Mouse (Mus musculus) liver, postnatal 0 days (tissue): ENCODE data around the gene Brdt. TPM values are rescaled to one million over a fixed set of nuclear protein-coding genes. Genes with fewer than 3 reads are reported as not detected.

Source experiments
- ATAC-seq: fragments of 200-750 bp; cut with Nextera tagmentation; 2 replicates; pipeline ENCODE4 v1.8.0; 2017; ENCODE audit warnings: mild to moderate bottlenecking, moderate library complexity
- DNase-seq: peaks from one replicate; pipeline ENCODE4 v3.0.0-alpha.2; 2016
- H3K27ac ChIP-seq: fragments of 300-500 bp; sonication (generic); 2 replicates; pipeline ENCODE4 v1.5.1; 2014; ENCODE audit warnings: antibody characterized with exemption, moderate library complexity, mild to moderate bottlenecking, low read depth
- H3K27me3 ChIP-seq: fragments of 300-500 bp; sonication (generic); 2 replicates; pipeline ENCODE4 v1.6.1; 2014; ENCODE audit warnings: low read length, control low read depth, mixed read lengths; ENCODE audit not compliant: insufficient read depth
- H3K36me3 ChIP-seq: fragments of 300-500 bp; sonication (generic); replicated peaks from 2 replicates; pipeline ENCODE4 v1.6.1; 2014; ENCODE audit warnings: mild to moderate bottlenecking, control low read depth, low read length, moderate library complexity, mixed read lengths; ENCODE audit not compliant: insufficient read depth
- H3K4me1 ChIP-seq: fragments of 300-500 bp; sonication (generic); 2 replicates; pipeline ENCODE4 v1.6.1; 2014; ENCODE audit warnings: antibody characterized with exemption, mild to moderate bottlenecking, control low read depth; ENCODE audit not compliant: insufficient read depth
- H3K4me2 ChIP-seq: fragments of 300-500 bp; sonication (generic); 2 replicates; pipeline ENCODE4 v1.6.1; 2014; ENCODE audit warnings: low read depth, mild to moderate bottlenecking, low read length, moderate library complexity, mixed read lengths
- H3K4me3 ChIP-seq: fragments of 300-500 bp; sonication (generic); 2 replicates; pipeline ENCODE4 v1.5.1; 2014; ENCODE audit warnings: low read depth, low read length
- H3K9ac ChIP-seq: fragments of 300-500 bp; sonication (generic); replicated peaks from 2 replicates; pipeline ENCODE4 v1.6.1; 2014; ENCODE audit warnings: mild to moderate bottlenecking, moderate library complexity
- H3K9me3 ChIP-seq: fragments of 300-500 bp; sonication (generic); 2 replicates; pipeline ENCODE4 v1.6.1; 2016; ENCODE audit warnings: mild to moderate bottlenecking, control low read depth, low read length, mixed read lengths
- CTCF ChIP-seq: sonication (generic); IDR thresholded peaks from 2 replicates; pipeline ENCODE4 v1.5.1; 2016; ENCODE audit warnings: antibody characterized with exemption, low read depth
- EP300 ChIP-seq: IDR thresholded peaks from 2 replicates; pipeline ENCODE4 v1.6.1; 2016; ENCODE audit warnings: antibody characterized with exemption, low read depth, mild to moderate bottlenecking
- WGBS: fragments of 180-500 bp; shearing (Covaris S2); extraction: QIAGEN DNeasy Blood & Tissue Kit; methylation state at CpG from one replicate; pipeline ENCODE4 v1.1.7; 2014; ENCODE audit not compliant: insufficient replicate concordance; 5-methylcytosine and 5-hydroxymethylcytosine counted together
- polyA plus RNA-seq: library from polyadenylated mRNA; unstranded; fragments of >200 nt; fragmentation: Nextera tagmentation; extraction: Ambion mirVana; gene quantifications from 2 replicates; pipeline ENCODE4 v1.2.1, GENCODE M21; 2015

Gene Brdt
- polyA plus RNA-seq, 1 experiment from 2014 or later, result 0.29 TPM

DNA sequence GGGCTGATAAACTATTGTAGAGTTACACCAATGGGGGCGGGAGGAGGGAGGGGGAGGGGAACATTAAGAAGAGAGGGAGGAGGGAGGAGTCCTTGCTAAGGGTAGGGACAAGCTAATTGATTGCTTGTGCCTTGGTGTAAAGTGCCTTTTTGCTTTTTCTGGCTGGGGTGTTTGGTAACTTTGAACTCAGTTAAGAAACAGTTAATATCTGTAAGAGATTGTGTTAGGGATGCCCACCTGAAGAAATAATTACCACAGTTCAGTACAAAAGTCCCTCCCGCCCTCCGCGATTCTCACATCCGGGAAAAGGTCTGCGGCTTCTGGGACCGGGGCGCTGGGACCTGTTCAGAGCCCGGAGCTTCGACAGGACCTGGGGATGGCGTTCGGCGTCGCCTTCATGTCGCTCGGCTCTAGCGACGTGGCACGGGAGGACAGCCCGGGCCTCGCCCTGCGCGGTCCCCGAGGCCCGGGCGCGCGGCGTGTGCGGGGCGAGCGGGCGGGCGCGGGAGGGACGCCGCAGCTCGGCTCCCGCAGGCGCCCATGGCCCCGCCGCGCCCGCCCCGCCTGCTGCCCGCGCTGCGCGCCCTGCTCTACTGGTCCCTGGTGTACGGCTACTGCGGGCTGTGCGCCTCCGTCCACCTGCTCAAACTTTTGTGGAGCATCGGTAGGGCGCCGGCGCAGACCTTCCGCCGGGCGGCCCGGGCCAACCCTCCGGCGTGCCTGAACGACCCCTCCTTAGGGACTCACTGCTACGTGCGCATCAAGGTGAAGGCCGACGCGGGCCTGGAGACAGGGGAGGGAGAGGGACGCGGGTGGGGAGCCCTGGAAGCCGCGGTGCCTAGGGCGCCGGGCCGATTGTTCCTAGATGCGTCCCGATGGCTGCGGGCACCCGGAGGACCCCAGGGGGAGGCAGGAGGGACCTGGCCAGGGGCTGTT, 72.3 kb downstream of the Brdt start:
- Histone ChIP-seq H3K4me3 (peak overlapping the region; percentile 46), H3K27ac (no peak overlapping the region), H3K27me3 (peaks cover 37% of the 10 kb centered on the region), H3K4me2 (peak overlapping the region; percentile 76), H3K9ac (peak overlapping the region; percentile 51; the same call in 1 of the 2 replicates), H3K4me1 (no peaks in the 10 kb centered on the region; the same call in 1 of the 2 replicates), H3K36me3 (no peaks in the 10 kb centered on the region), H3K9me3 (no peaks in the 10 kb centered on the region)
- TF ChIP-seq CTCF (no peak), EP300 (no peak)
- WGBS, result under 1% methylated on average over 63 of the region's 80 CpGs
- peak; percentile 23 for DNase-seq
- peak; percentile 44 for ATAC-seq

DNA sequence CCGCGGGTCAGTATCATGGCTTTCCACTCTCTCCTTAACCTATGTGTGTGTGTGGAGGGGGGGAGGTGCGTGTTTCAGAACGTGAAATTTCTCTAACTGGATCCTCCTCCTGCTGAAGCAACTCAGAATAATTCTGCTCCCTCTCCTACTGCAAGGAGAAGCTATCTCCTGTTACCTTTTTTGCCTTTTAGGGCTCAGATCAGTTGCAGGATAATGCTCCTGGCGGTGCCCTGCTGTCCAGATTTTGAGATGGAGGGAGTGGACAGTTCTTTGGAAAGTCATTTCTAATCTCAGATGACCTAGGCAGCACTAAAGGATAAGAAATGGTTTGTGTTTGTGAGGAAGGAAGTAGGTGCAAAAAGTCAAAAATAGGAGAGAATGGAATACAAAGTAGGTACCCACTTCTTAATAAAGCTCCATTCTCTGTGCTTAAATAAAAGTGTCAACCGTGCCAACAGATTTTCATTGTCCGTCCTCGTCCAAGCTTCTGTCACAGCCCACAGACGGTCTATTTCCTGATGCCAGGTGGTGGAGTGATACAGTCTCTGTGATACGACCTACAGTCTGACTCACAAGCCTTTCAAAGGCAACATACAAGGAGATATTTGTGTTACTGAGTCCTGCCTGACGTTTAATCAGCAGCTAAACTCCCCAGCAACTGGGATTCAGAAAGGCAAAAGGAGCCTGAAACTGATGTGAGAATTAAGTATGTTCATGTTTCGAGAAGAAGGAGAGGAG, 73.2 kb downstream of the Brdt start:
- whole genome bisulfite sequencing, result 33% methylated on average over 12 of the region's 12 CpGs
- ATAC-seq (no peak), DNase-seq (no peak)
- peak overlapping the region; percentile 46; the same call in 1 of the 2 replicates for H3K4me3 ChIP-seq
- no peak overlapping the region for H3K9ac ChIP-seq
- TF ChIP-seq EP300 (no peak), CTCF (no peak)
- H3K9me3 ChIP-seq, result no peaks in the 10 kb centered on the region
- no peaks in the 10 kb centered on the region; the same call in 1 of the 2 replicates for H3K4me1 ChIP-seq
- H3K27me3 ChIP-seq, result peaks cover 37% of the 10 kb centered on the region
- H3K27ac ChIP-seq, result no peak overlapping the region
- H3K4me2 ChIP-seq, result peak overlapping the region; percentile 76
- H3K36me3 ChIP-seq, result no peaks in the 10 kb centered on the region

DNA sequence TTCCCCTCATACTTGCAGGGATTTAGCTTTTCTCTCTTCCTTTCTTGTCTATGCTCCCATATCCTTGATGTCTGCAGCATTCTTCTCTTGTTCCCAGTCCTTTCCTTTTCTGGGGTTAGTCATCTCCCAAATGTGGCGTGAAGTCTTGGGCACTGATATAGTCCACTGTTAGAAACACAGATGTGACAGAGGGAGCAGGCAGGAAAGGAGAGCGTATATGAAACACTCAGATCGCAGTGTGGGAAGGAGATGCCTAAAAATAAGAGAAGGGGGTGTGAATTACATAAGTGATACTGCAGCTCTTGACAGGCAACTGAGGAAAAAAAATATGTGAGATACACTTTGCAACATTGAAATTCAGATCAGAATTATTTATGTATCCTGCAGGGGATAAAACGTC, 74.4 kb downstream of the Brdt start:
- ATAC-seq (no peak), DNase-seq (no peak)
- H3K27ac ChIP-seq, result no peak overlapping the region
- no peaks in the 10 kb centered on the region for H3K9me3 ChIP-seq
- no peak overlapping the region for H3K4me3 ChIP-seq
- WGBS, result 86% methylated on average over 4 of the region's 4 CpGs
- no peak overlapping the region for H3K4me2 ChIP-seq
- TF ChIP-seq EP300, result no peak
- no peak for TF ChIP-seq CTCF
- no peaks in the 10 kb centered on the region for H3K36me3 ChIP-seq
- H3K4me1 ChIP-seq, result no peaks in the 10 kb centered on the region; the same call in 1 of the 2 replicates
- no peak overlapping the region for H3K9ac ChIP-seq
- peaks cover 37% of the 10 kb centered on the region for H3K27me3 ChIP-seq

DNA sequence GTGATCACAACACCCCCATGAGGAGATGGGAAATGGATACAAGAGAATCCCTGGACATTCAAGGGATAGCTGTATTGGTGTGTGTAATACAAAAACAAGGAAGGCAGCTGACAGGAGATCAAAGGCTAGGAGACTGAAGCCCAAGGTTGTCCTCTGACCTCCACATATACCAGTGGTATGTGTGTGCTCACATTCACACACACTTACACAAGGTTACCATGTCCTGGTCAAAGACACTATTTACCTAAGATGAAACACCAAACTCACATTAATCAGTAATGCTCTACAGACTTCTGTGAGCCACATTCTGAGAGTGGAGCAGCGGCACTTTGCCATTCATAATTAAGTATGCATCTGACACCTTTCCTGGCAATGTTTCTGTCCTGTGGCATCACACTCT, 79.3 kb downstream of the Brdt start:
- ATAC-seq (peak; percentile 94), DNase-seq (no peak)
- TF ChIP-seq CTCF, result no peak
- TF ChIP-seq EP300, result no peak
- WGBS, result 71% methylated on average over 1 of the region's 1 CpGs
- no peak overlapping the region for H3K4me3 ChIP-seq
- H3K9me3 ChIP-seq, result no peaks in the 10 kb centered on the region
- H3K27ac ChIP-seq, result no peak overlapping the region
- no peak overlapping the region for H3K9ac ChIP-seq
- no peak overlapping the region for H3K4me2 ChIP-seq
- no peaks in the 10 kb centered on the region for H3K36me3 ChIP-seq
- peaks cover 2% of the 10 kb centered on the region; the same call in 1 of the 2 replicates for H3K27me3 ChIP-seq
- H3K4me1 ChIP-seq, result no peaks in the 10 kb centered on the region

DNA sequence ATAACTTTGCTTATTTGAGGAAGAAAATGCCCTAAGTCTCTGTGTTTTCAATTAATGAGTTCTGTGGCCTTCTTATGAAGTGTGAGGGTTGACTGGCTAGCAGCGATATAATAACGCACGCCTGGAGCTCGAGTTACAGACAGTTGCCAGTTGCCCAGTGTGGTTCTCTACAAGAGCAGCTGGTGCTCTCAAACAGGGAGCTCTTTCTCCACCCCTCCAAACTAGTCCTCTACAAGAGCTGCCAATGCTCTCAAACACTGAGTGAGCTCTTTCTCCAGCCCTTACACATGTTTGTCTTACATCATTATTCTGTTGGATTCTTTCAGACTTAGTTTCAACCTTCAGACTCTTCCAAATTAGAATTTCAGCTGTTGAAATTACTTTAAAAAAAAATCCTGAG, 80.4 kb downstream of the Brdt start:
- Histone ChIP-seq H3K27ac (no peak overlapping the region), H3K4me3 (no peak overlapping the region), H3K9me3 (no peaks in the 10 kb centered on the region), H3K4me2 (no peak overlapping the region), H3K4me1 (no peaks in the 10 kb centered on the region), H3K36me3 (no peaks in the 10 kb centered on the region), H3K9ac (no peak overlapping the region), H3K27me3 (no peaks in the 10 kb centered on the region)
- no peak for ATAC-seq
- no peak for DNase-seq
- TF ChIP-seq EP300 (no peak), CTCF (no peak)
- 65% methylated on average over 4 of the region's 4 CpGs for WGBS

DNA sequence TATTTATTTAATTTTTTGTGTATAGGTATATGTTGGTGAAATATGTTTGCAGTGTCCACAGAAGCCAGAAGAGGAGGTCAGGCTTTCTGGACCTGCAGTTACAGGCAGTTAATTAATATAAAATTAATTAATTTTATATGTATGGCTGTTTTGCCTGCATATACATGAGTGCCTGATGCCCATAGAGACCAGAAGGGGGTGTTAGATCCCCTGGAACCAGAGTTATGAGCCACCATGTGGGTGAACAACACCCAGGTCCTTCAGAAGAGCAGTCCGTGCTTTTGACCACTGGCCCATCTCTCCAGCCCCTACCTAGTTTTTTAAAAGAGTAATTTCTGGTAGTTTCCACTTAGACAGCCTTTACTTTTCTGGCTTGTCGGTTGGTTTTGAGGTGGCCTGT, 81.3 kb downstream of the Brdt start:
- no peaks in the 10 kb centered on the region for H3K27me3 ChIP-seq
- H3K27ac ChIP-seq, result no peak overlapping the region
- WGBS, result 66% methylated on average over 2 of the region's 2 CpGs
- no peaks in the 10 kb centered on the region for H3K9me3 ChIP-seq
- H3K4me2 ChIP-seq, result no peak overlapping the region
- no peaks in the 10 kb centered on the region for H3K36me3 ChIP-seq
- no peaks in the 10 kb centered on the region for H3K4me1 ChIP-seq
- H3K9ac ChIP-seq, result no peak overlapping the region
- DNase-seq, result no peak
- TF ChIP-seq EP300 (no peak), CTCF (no peak)
- no peak overlapping the region for H3K4me3 ChIP-seq
- no peak for ATAC-seq
